Mouse (Mus musculus) hematopoietic stem cell, adult 5-6 weeks (primary cell): ENCODE measurements around the gene Pde4d. TPM values are rescaled to one million over a fixed set of nuclear protein-coding genes. Genes with fewer than 3 reads are reported as not detected.

Experiments
- ATAC-seq, 2 experiments: fragments of 125-278 bp in 1 of 2; replicated peaks in 1 of 2; 2 replicates each; pipeline ENCODE4 v1.8.0; 2016 to 2017; ENCODE audit warnings: inconsistent platforms in 2 of 2, mild to moderate bottlenecking in 2 of 2, moderate number of reproducible peaks in 2 of 2, low read depth in 1 of 2, moderate TSS enrichment in 1 of 2; ENCODE audit not compliant: low FRiP score in 2 of 2, poor library complexity in 2 of 2, severe bottlenecking in 2 of 2, insufficient read depth in 1 of 2, low TSS enrichment in 1 of 2
- total RNA-seq: library from RNA; stranded (forward); fragments of 172-1452, 232-1000 nt; gene quantifications from 2 replicates; pipeline ENCODE4 v1.2.3, GENCODE M21; 2017

Pde4d gene
- total RNA-seq, 1 experiment from 2014 or later = 29.6 TPM

- no peak for ATAC-seq
Observed at GRCm38 (mm10) chr13:109299511-109300250, 849.9 kb downstream of the Pde4d start.

- ATAC-seq = no peak
Observed at GRCm38 (mm10) chr13:109312542-109312941, 862.8 kb downstream of the Pde4d start.

- ATAC-seq = no peak
Observed at GRCm38 (mm10) chr13:109315608-109316007, 865.9 kb downstream of the Pde4d start.

- no peak for ATAC-seq
Observed at GRCm38 (mm10) chr13:109317644-109318043, 867.9 kb downstream of the Pde4d start.

- ATAC-seq = no peak
Observed at GRCm38 (mm10) chr13:109318434-109318998, 868.8 kb downstream of the Pde4d start.

GRCm38 (mm10) chr13:109326061-109326460, 876.3 kb downstream of the Pde4d start:
- ATAC-seq = peak in 1 of 2 experiments; percentile 42; a peak in 1 of 4 replicates

GRCm38 (mm10) chr13:109331563-109331962, 881.8 kb downstream of the Pde4d start:
- ATAC-seq = no peak

GRCm38 (mm10) chr13:109341902-109342301, 892.2 kb downstream of the Pde4d start:
- ATAC-seq = no peak

GRCm38 (mm10) chr13:109342469-109342868, 892.7 kb downstream of the Pde4d start:
- no peak for ATAC-seq

- peak; percentile 87 to 92 for ATAC-seq
Observed at GRCm38 (mm10) chr13:109343596-109343995, 893.8 kb downstream of the Pde4d start.

GRCm38 (mm10) chr13:109347770-109348169, 898.0 kb downstream of the Pde4d start:
- no peak for ATAC-seq

GRCm38 (mm10) chr13:109348316-109348715, 898.6 kb downstream of the Pde4d start:
- no peak for ATAC-seq

- no peak for ATAC-seq
Observed at GRCm38 (mm10) chr13:109350100-109350499, 900.4 kb downstream of the Pde4d start.

GRCm38 (mm10) chr13:109354017-109354416, 904.3 kb downstream of the Pde4d start:
- ATAC-seq = no peak

- 0 out of 4 replicates have a peak, but pooled peaks of 1 of the 2 experiments have one; percentile 37 for ATAC-seq
Observed at GRCm38 (mm10) chr13:109356252-109356651, 906.5 kb downstream of the Pde4d start.

- no peak for ATAC-seq
Observed at GRCm38 (mm10) chr13:109359994-109360393, 910.2 kb downstream of the Pde4d start.

- ATAC-seq = no peak
Observed at GRCm38 (mm10) chr13:109362340-109362739, 912.6 kb downstream of the Pde4d start.

GRCm38 (mm10) chr13:109374465-109374864, 924.7 kb downstream of the Pde4d start:
- no peak for ATAC-seq

GRCm38 (mm10) chr13:109376681-109377080, 926.9 kb downstream of the Pde4d start:
- no peak for ATAC-seq
